Mouse (Mus musculus): ENCODE data around the gene Olfr1537. TPM values are rescaled to one million over a fixed set of nuclear protein-coding genes. Genes with fewer than 3 reads are reported as not detected.

Gene Olfr1537
- polyA plus RNA-seq (2012; rRNA removed), result not detected in 2 replicates

GRCm38 (mm10) chr9:39249894-39250293, at the start of gene Olfr1537:
Olfr1537 (minus strand) TSS chr9:39249994.
- 70% methylated on average over 1 of the region's 1 CpGs for WGBS
- no peaks in the 10 kb centered on the region for H3K4me1 ChIP-seq (ENCODE audit: control insufficient read depth, insufficient read depth, low read length)
- H3K4me3 ChIP-seq (replicated peaks; ENCODE audit: extremely low read depth, low read depth, low read length), result no peak within 1 kb of the TSS
- no peak for TF ChIP-seq CTCF (IDR thresholded peaks at IDR 0.05; ENCODE audit: insufficient read depth, low read length)
- TF ChIP-seq POLR2A (IDR thresholded peaks at IDR 0.05; ENCODE audit: borderline replicate concordance, extremely low read depth, low read depth, low read length), result no peak
- DNase-seq, result no peak

GRCm38 (mm10) chr9:39287136-39287535, 37.3 kb upstream of the Olfr1537 start:
- Histone ChIP-seq H3K4me1 (ENCODE audit: control insufficient read depth, insufficient read depth, low read length) (no peaks in the 10 kb centered on the region), H3K4me3 (replicated peaks; ENCODE audit: extremely low read depth, low read depth, low read length) (no peak overlapping the region)
- no peak for DNase-seq
- 48% methylated on average over 2 of the region's 2 CpGs for WGBS
- TF ChIP-seq CTCF (IDR thresholded peaks at IDR 0.05; ENCODE audit: insufficient read depth, low read length), result no peak
- no peak for TF ChIP-seq POLR2A (IDR thresholded peaks at IDR 0.05; ENCODE audit: borderline replicate concordance, extremely low read depth, low read depth, low read length)

DNA sequence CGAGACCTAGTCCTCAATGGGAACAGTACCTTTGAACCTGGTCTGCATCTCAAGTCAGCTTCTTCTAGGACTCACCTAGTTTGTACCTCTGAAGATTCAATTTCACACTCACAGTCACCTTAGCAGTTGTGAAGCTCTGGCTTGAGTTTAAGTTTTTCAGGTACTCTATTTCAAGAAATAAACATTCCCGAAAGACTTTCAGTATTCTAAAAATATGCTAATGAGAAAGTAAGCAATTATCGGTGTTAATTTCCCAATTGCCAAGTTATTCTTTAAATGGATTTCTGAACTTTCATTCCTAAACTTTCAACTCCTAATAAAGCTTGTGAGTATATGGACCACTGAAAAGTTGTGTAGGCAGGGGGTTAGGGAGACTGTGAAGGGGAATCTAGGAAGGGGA, 26.9 kb upstream of the Olfr1537 start, which contains the start of gene Olfr945:
Gene Olfr945 (minus strand): TSS at position 101 of the 400 bp plus-strand sequence.
- no peak within 1 kb of the TSS for H3K4me3 ChIP-seq (replicated peaks; ENCODE audit: extremely low read depth, low read depth, low read length)
- TF ChIP-seq CTCF (IDR thresholded peaks at IDR 0.05; ENCODE audit: insufficient read depth, low read length) (no peak), POLR2A (IDR thresholded peaks at IDR 0.05; ENCODE audit: borderline replicate concordance, extremely low read depth, low read depth, low read length) (no peak)
- DNase-seq, result no peak
- WGBS, result 75% methylated on average over 3 of the region's 3 CpGs
- H3K4me1 ChIP-seq (ENCODE audit: control insufficient read depth, insufficient read depth, low read length), result no peaks in the 10 kb centered on the region

GRCm38 (mm10) chr9:39201620-39202019, 48.2 kb downstream of the Olfr1537 start, which contains the start of gene Olfr944:
Olfr944 (plus strand) TSS chr9:39201920.
- no peak for DNase-seq
- Histone ChIP-seq H3K4me3 (replicated peaks; ENCODE audit: extremely low read depth, low read depth, low read length) (no peak within 1 kb of the TSS), H3K4me1 (ENCODE audit: control insufficient read depth, insufficient read depth, low read length) (no peaks in the 10 kb centered on the region)
- TF ChIP-seq POLR2A (IDR thresholded peaks at IDR 0.05; ENCODE audit: borderline replicate concordance, extremely low read depth, low read depth, low read length) (no peak), CTCF (IDR thresholded peaks at IDR 0.05; ENCODE audit: insufficient read depth, low read length) (no peak)

Other genes starting within 250 kb of the Olfr1537 start
- gene Olfr146, start 226.6 kb downstream of the Olfr1537 start, polyA plus RNA-seq (2012; rRNA removed), result not detected in 2 replicates
- gene Olfr937, start 185.0 kb downstream of the Olfr1537 start, polyA plus RNA-seq (2012; rRNA removed), result not detected in 2 replicates
- not detected in 2 replicates for gene Olfr938, start 171.1 kb downstream of the Olfr1537 start, polyA plus RNA-seq (2012; rRNA removed)
- gene Olfr27, start 121.9 kb downstream of the Olfr1537 start, polyA plus RNA-seq (2012; rRNA removed), result not detected in 2 replicates
- not detected in 2 replicates for gene Olfr943, start 83.7 kb downstream of the Olfr1537 start, polyA plus RNA-seq (2012; rRNA removed)
- gene Olfr944, start 48.1 kb downstream of the Olfr1537 start, polyA plus RNA-seq (2012; rRNA removed), result not detected in 2 replicates
- gene Olfr945, start 26.8 kb upstream of the Olfr1537 start, polyA plus RNA-seq (2012; rRNA removed), result not detected in 2 replicates
- gene Olfr948, start 76.1 kb upstream of the Olfr1537 start, polyA plus RNA-seq (2012; rRNA removed), result not detected in 2 replicates
- gene Olfr951, start 137.4 kb upstream of the Olfr1537 start, polyA plus RNA-seq (2012; rRNA removed), result not detected in 2 replicates
- not detected in 2 replicates for gene Olfr952, start 177.2 kb upstream of the Olfr1537 start, polyA plus RNA-seq (2012; rRNA removed)
- not detected in 2 replicates for gene Olfr954, start 206.7 kb upstream of the Olfr1537 start, polyA plus RNA-seq (2012; rRNA removed)
- gene Olfr955, start 221.9 kb upstream of the Olfr1537 start, polyA plus RNA-seq (2012; rRNA removed), result not detected in 2 replicates
- gene Olfr44, start 244.0 kb upstream of the Olfr1537 start, polyA plus RNA-seq (2012; rRNA removed), result not detected in 2 replicates